In genomic region chr6:52961660-52962490, GRCm38 (mm10) we compare ENCODE assay signal across 10 mouse cellular contexts.
DNase-seq lines count a peak whose midpoint lies in the region; ATAC-seq and TF ChIP-seq lines count a peak whose summit lies in the region.
"Had no signal": no experiment of that assay in that cellular context is flagged by ENCODE, and none has a peak within 500 bp of the region (broad histone marks: within the 10 kb centered on the region; RNA-seq: fewer than 3 reads in every experiment).

No protein-coding gene starts in this region.

- 57% methylated on average over 6 of the region's 6 CpGs for WGBS in limb, embryonic 14.5 days

- peaks cover 49% of the 10 kb centered on the region for H3K4me1 ChIP-seq in limb, embryonic 14.5 days (ENCODE audit: control insufficient read depth, insufficient read depth, low read length)

- no peak for ATAC-seq in limb, embryonic 14.5 days (ENCODE audit: low FRiP score, low read depth)

- peak; percentile 34 for DNase-seq in adrenal gland, postnatal 14 days
- no peak for DNase-seq in adrenal gland, adult 8-10 months
- no peak for DNase-seq in layer of hippocampus, adult 2 months (ENCODE audit: low spot score in 2 of 2)
- DNase-seq in layer of hippocampus, adult 9-11 months = no peak
- DNase-seq in adipocyte (ENCODE audit: low spot score) = peak; percentile 79
- no peak for DNase-seq in limb, embryonic 14.5 days (ENCODE audit: low spot score)
- no peak for DNase-seq in gastrocnemius, postnatal 25 days
- DNase-seq in embryo, embryonic 11 days = no peak
- DNase-seq: B cell, adult 2 months; cerebellum, postnatal 36 days had no signal

- no peaks in the 10 kb centered on the region for H3K27me3 ChIP-seq in limb, embryonic 14.5 days (ENCODE audit: control insufficient read depth, insufficient read depth, low read length)

- no peak for TF ChIP-seq CTCF in layer of hippocampus, adult 2 months (conservative IDR thresholded peaks at IDR 0.05)

- no peak overlapping the region for H3K4me2 ChIP-seq in limb, embryonic 14.5 days (replicated peaks; ENCODE audit: low read depth, low read length, severe bottlenecking)

- TF ChIP-seq POLR2A in limb, embryonic 14.5 days (IDR thresholded peaks at IDR 0.05; ENCODE audit: borderline replicate concordance, extremely low read depth, insufficient read depth, insufficient read length) = no peak

- no peaks in the 10 kb centered on the region for H3K9me3 ChIP-seq in limb, embryonic 14.5 days (ENCODE audit: control insufficient read depth, low read length)

- no peaks in the 10 kb centered on the region for H3K36me3 ChIP-seq in limb, embryonic 14.5 days (ENCODE audit: control insufficient read depth, insufficient read depth, low read length)

- H3K27ac ChIP-seq in layer of hippocampus, adult 2 months = peak overlapping the region; percentile 43; the same call in 1 of the 2 replicates
- peak overlapping the region; percentile 38; the same call in 1 of the 2 replicates for H3K27ac ChIP-seq in limb, embryonic 14.5 days (replicated peaks; ENCODE audit: low read depth, low read length)

- no peak overlapping the region for H3K4me3 ChIP-seq in layer of hippocampus, adult 2 months
- H3K4me3 ChIP-seq in limb, embryonic 14.5 days (replicated peaks; ENCODE audit: low read length) = no peak overlapping the region

- H3K9ac ChIP-seq in limb, embryonic 14.5 days (ENCODE audit: low read depth, low read length, severe bottlenecking) = no peak overlapping the region

Comparison
In these comparisons a context has a peak if more than half of its experiments do, and no peak if none do; other contexts are left out.
1. DNase-seq: peak in adrenal gland, postnatal 14 days (single experiment) and adipocyte (single experiment); none in adrenal gland, adult 8-10 months (single experiment), layer of hippocampus, adult 2 months (0 of 2), layer of hippocampus, adult 9-11 months (single experiment), limb, embryonic 14.5 days (single experiment), gastrocnemius, postnatal 25 days (single experiment) and embryo, embryonic 11 days (single experiment).